ENCODE assay signal across 9 mouse cellular contexts in the genomic region with DNA sequence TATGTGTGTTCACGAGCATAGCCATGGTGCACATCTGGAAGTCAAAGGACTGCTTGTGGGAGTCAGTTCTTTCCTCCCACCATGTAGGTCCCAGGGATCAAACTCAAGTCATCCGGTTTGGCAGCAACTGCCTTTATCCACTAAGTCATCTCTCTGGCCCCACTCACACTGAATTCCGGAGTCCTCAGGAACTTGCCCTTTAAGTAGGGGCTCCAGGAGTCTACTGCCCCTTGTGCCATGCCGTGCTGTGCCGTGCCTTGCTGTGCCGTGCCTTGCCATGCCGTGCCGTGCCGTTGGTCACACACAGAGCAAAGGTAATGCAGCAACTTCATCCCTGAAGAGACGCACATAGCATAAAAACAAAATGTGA. TPM values are rescaled to one million over a fixed set of nuclear protein-coding genes. Genes with fewer than 3 reads are reported as not detected.
DNase-seq lines count a peak whose midpoint lies in the region; ATAC-seq lines count a peak whose summit lies in the region.
"Had no signal": no experiment of that assay in that cellular context is flagged by ENCODE, and none has a peak within 500 bp of the region (broad histone marks: within the 10 kb centered on the region; RNA-seq: fewer than 3 reads in every experiment).

No protein-coding gene starts in this region.

- DNase-seq in midbrain, embryonic 10.5 days (ENCODE audit: low spot score) = no peak
- DNase-seq in midbrain, embryonic 14.5 days = no peak
- DNase-seq in hindbrain, embryonic 14.5 days (ENCODE audit: low spot score) = no peak
- DNase-seq in testis, postnatal 10 days (ENCODE audit: low spot score) = no peak
- DNase-seq in lung, postnatal 36 days = no peak

- peaks cover 2% of the 10 kb centered on the region for H3K4me1 ChIP-seq in erythroblast, embryonic 14.5 days (ENCODE audit: control insufficient read depth)
- H3K4me1 ChIP-seq in midbrain, embryonic 10.5 days = peaks cover 30% of the 10 kb centered on the region
- no peaks in the 10 kb centered on the region for H3K4me1 ChIP-seq in midbrain, embryonic 14.5 days (ENCODE audit: control insufficient read depth, insufficient read depth, low read length)
- no peaks in the 10 kb centered on the region; the same call in 1 of the 2 replicates for H3K4me1 ChIP-seq in hindbrain, embryonic 14.5 days (replicated peaks; ENCODE audit: control insufficient read depth, insufficient read depth, low read length)
- peaks cover 4% of the 10 kb centered on the region for H3K4me1 ChIP-seq in liver, embryonic 16.5 days (ENCODE audit: control insufficient read depth, low read depth, low read length)

- no peaks in the 10 kb centered on the region for H3K9me3 ChIP-seq in erythroblast, embryonic 14.5 days (ENCODE audit: control insufficient read depth, low read length)
- H3K9me3 ChIP-seq in midbrain, embryonic 10.5 days (replicated peaks) = peaks cover 7% of the 10 kb centered on the region; the same call in 1 of the 2 replicates
- no peaks in the 10 kb centered on the region for H3K9me3 ChIP-seq in midbrain, embryonic 14.5 days (ENCODE audit: control insufficient read depth, low read length)
- 0 out of 2 replicates have a peak, but pooled peaks cover 4% of the 10 kb centered on the region for H3K9me3 ChIP-seq in hindbrain, embryonic 14.5 days (ENCODE audit: control insufficient read depth, low read length)
- no peaks in the 10 kb centered on the region for H3K9me3 ChIP-seq in liver, embryonic 16.5 days (replicated peaks; ENCODE audit: control insufficient read depth, low read length)

- no peaks in the 10 kb centered on the region for H3K27me3 ChIP-seq in erythroblast, embryonic 14.5 days (ENCODE audit: control insufficient read depth)
- no peaks in the 10 kb centered on the region for H3K27me3 ChIP-seq in midbrain, embryonic 10.5 days (ENCODE audit: low read depth, poor library complexity, severe bottlenecking)
- H3K27me3 ChIP-seq in midbrain, embryonic 14.5 days (ENCODE audit: control insufficient read depth, insufficient read depth, low read length) = no peaks in the 10 kb centered on the region
- no peaks in the 10 kb centered on the region for H3K27me3 ChIP-seq in hindbrain, embryonic 14.5 days (ENCODE audit: control insufficient read depth, insufficient read depth, low read length)
- no peaks in the 10 kb centered on the region for H3K27me3 ChIP-seq in liver, embryonic 16.5 days (ENCODE audit: control insufficient read depth, insufficient read depth, low read depth, low read length)

- H3K36me3 ChIP-seq in erythroblast, embryonic 14.5 days (ENCODE audit: control insufficient read depth) = no peaks in the 10 kb centered on the region
- H3K36me3 ChIP-seq in midbrain, embryonic 10.5 days = no peaks in the 10 kb centered on the region
- no peaks in the 10 kb centered on the region for H3K36me3 ChIP-seq in midbrain, embryonic 14.5 days (ENCODE audit: control insufficient read depth, insufficient read depth, low read length)
- H3K36me3 ChIP-seq in hindbrain, embryonic 14.5 days (replicated peaks; ENCODE audit: control insufficient read depth, insufficient read depth) = no peaks in the 10 kb centered on the region
- H3K36me3 ChIP-seq in liver, embryonic 16.5 days (ENCODE audit: control insufficient read depth, insufficient read depth) = no peaks in the 10 kb centered on the region

- H3K4me3 ChIP-seq in erythroblast, embryonic 14.5 days (replicated peaks) = peak overlapping the region; percentile 32
- peak overlapping the region; percentile 28 for H3K4me3 ChIP-seq in midbrain, embryonic 10.5 days
- H3K4me3 ChIP-seq in midbrain, embryonic 14.5 days (replicated peaks; ENCODE audit: low read depth, low read length) = no peak overlapping the region
- no peak overlapping the region for H3K4me3 ChIP-seq in hindbrain, embryonic 14.5 days (replicated peaks; ENCODE audit: low read length)
- H3K4me3 ChIP-seq in liver, embryonic 16.5 days (ENCODE audit: low read depth, low read length) = no peak overlapping the region

- WGBS in midbrain, embryonic 10.5 days = 38% methylated on average over 10 of the region's 10 CpGs
- WGBS in midbrain, embryonic 14.5 days = 44% methylated on average over 10 of the region's 10 CpGs
- 38% methylated on average over 10 of the region's 10 CpGs for WGBS in hindbrain, embryonic 14.5 days
- 25% methylated on average over 10 of the region's 10 CpGs for WGBS in liver, embryonic 16.5 days (ENCODE audit: insufficient replicate concordance)

- no peak overlapping the region for H3K4me2 ChIP-seq in midbrain, embryonic 14.5 days (ENCODE audit: low read length)
- H3K4me2 ChIP-seq in hindbrain, embryonic 14.5 days (replicated peaks) = peak overlapping the region; percentile 35
- peak overlapping the region; percentile 18 for H3K4me2 ChIP-seq in liver, embryonic 16.5 days (ENCODE audit: low read depth, low read length)

- no peak for ATAC-seq in erythroblast, adult 5-6 weeks (replicated peaks; ENCODE audit: low FRiP score, poor library complexity, severe bottlenecking)
- ATAC-seq in midbrain, embryonic 14.5 days (ENCODE audit: low FRiP score, low TSS enrichment) = no peak
- no peak for ATAC-seq in hindbrain, embryonic 14.5 days (ENCODE audit: low FRiP score)
- ATAC-seq in liver, embryonic 16.5 days (ENCODE audit: low read depth) = no peak
- ATAC-seq: CD4-positive, CD25-positive, alpha-beta regulatory T cell, adult 4 months had no signal

- H3K9ac ChIP-seq in midbrain, embryonic 14.5 days (replicated peaks; ENCODE audit: low read length) = no peak overlapping the region
- no peak overlapping the region for H3K9ac ChIP-seq in hindbrain, embryonic 14.5 days
- H3K9ac ChIP-seq in liver, embryonic 16.5 days (ENCODE audit: low read depth, low read length) = no peak overlapping the region

- H3K27ac ChIP-seq in midbrain, embryonic 10.5 days (replicated peaks) = peak overlapping the region; percentile 65; the same call in 1 of the 2 replicates
- no peak overlapping the region for H3K27ac ChIP-seq in midbrain, embryonic 14.5 days (replicated peaks; ENCODE audit: low read depth, low read length)
- H3K27ac ChIP-seq in hindbrain, embryonic 14.5 days = no peak overlapping the region
- no peak overlapping the region for H3K27ac ChIP-seq in liver, embryonic 16.5 days (ENCODE audit: low read length)

RNA-seq across cellular contexts. Expression of a gene that starts 15.5 kb away (rescaled TPM):
- polyA plus RNA-seq in erythroblast, embryonic 14.5 days (2012) = not detected in 2 replicates
- total RNA-seq in erythroblast, adult 5-6 weeks (2015; ENCODE audit: low replicate concordance) = not detected in 2 replicates
- total RNA-seq in erythroblast, adult 5-6 weeks (2017; ENCODE audit: low replicate concordance) = not detected in 2 replicates
- polyA plus RNA-seq in midbrain, embryonic 10.5 days (2016; fragmentation: Nextera tagmentation; extraction: Ambion mirVana) = 9.9 and 19.9 TPM in 2 replicates
- polyA plus RNA-seq in midbrain, embryonic 14.5 days (2014; fragmentation: Nextera tagmentation; extraction: Ambion mirVana) = 0.30 and 0.54 TPM in 2 replicates
- 0.82 and 0.98 TPM in 2 replicates for polyA plus RNA-seq in hindbrain, embryonic 14.5 days (2014; fragmentation: Nextera tagmentation; extraction: Ambion mirVana)
- polyA plus RNA-seq in liver, embryonic 16.5 days (2015; fragmentation: Nextera tagmentation; extraction: Ambion mirVana) = 0.11 and 0.26 TPM in 2 replicates

Comparison
In these comparisons a context has a peak if more than half of its experiments do, and no peak if none do; other contexts are left out.
1. H3K4me3 ChIP-seq: peak in erythroblast, embryonic 14.5 days (single experiment) and midbrain, embryonic 10.5 days (single experiment); none in midbrain, embryonic 14.5 days (single experiment), hindbrain, embryonic 14.5 days (single experiment) and liver, embryonic 16.5 days (single experiment).